Mouse (Mus musculus) liver, embryonic 11.5 days (tissue): Measurements from ENCODE around the gene Mecr. TPM values are rescaled to one million over a fixed set of nuclear protein-coding genes. Genes with fewer than 3 reads are reported as not detected.
A peak's percentile ranks its signal among the peaks of the same experiment; 100 is the strongest.

ENCODE experiments used
- ATAC-seq: fragments of 200-750 bp; cut with Nextera tagmentation; replicated peaks from 2 replicates; pipeline ENCODE4 v1.8.0; 2017; ENCODE audit warnings: moderate number of reproducible peaks, mild to moderate bottlenecking, moderate TSS enrichment, moderate library complexity; ENCODE audit not compliant: low FRiP score
- DNase-seq: peaks from one replicate; pipeline ENCODE4 v3.0.0-alpha.2; 2017; ENCODE audit warnings: low spot score
- H3K27ac ChIP-seq: fragments of 300-500 bp; sonication (generic); 2 replicates; pipeline ENCODE4 v1.5.1; 2014; ENCODE audit warnings: mild to moderate bottlenecking, low read depth, low read length, control low read depth
- H3K27me3 ChIP-seq: fragments of 300-500 bp; sonication (generic); replicated peaks from 2 replicates; pipeline ENCODE4 v1.6.1; 2014; ENCODE audit warnings: low read length, mixed read lengths; ENCODE audit not compliant: control insufficient read depth, insufficient read depth
- H3K36me3 ChIP-seq: fragments of 300-500 bp; sonication (generic); 2 replicates; pipeline ENCODE4 v1.6.1; 2014; ENCODE audit warnings: mild to moderate bottlenecking, low read length, moderate library complexity, mixed read lengths; ENCODE audit not compliant: control insufficient read depth, insufficient read depth
- H3K4me1 ChIP-seq: fragments of 300-500 bp; sonication (generic); replicated peaks from 2 replicates; pipeline ENCODE4 v1.6.1; 2014; ENCODE audit warnings: low read length, mixed read lengths; ENCODE audit not compliant: control insufficient read depth, insufficient read depth
- H3K4me2 ChIP-seq: fragments of 300-500 bp; sonication (generic); 2 replicates; pipeline ENCODE4 v1.6.1; 2014; ENCODE audit warnings: mild to moderate bottlenecking, control low read depth, moderate library complexity
- H3K4me3 ChIP-seq: fragments of 300-500 bp; sonication (generic); 2 replicates; pipeline ENCODE4 v1.5.1; 2014; ENCODE audit warnings: low read depth, low read length, control low read depth
- H3K9ac ChIP-seq: fragments of 300-500 bp; sonication (generic); 2 replicates; pipeline ENCODE4 v1.6.1; 2014; ENCODE audit warnings: low read depth, low read length, control low read depth
- H3K9me3 ChIP-seq: fragments of 300-500 bp; sonication (generic); 2 replicates; pipeline ENCODE4 v1.6.1; 2016; ENCODE audit warnings: low read length, inconsistent platforms, mixed read lengths; ENCODE audit not compliant: control insufficient read depth
- WGBS: fragments of 180-500 bp; shearing (Covaris S2); extraction: QIAGEN DNeasy Blood & Tissue Kit; methylation state at CpG from one replicate; pipeline ENCODE4 v1.1.7; 2014; 5-methylcytosine and 5-hydroxymethylcytosine counted together
- polyA plus RNA-seq: library from polyadenylated mRNA; unstranded; fragments of >200 nt; fragmentation: Nextera tagmentation; extraction: Ambion mirVana; gene quantifications from 2 replicates; pipeline ENCODE4 v1.2.1, GENCODE M21; 2014

Mecr gene
- polyA plus RNA-seq, 1 experiment from 2014 or later, result 64.4 TPM

- Histone ChIP-seq H3K27me3 (no peaks in the 10 kb centered on the region), H3K27ac (no peak overlapping the region), H3K4me2 (no peak overlapping the region), H3K4me3 (no peak overlapping the region), H3K4me1 (0 out of 2 replicates have a peak, but pooled peaks cover 3% of the 10 kb centered on the region), H3K36me3 (no peaks in the 10 kb centered on the region), H3K9ac (no peak overlapping the region), H3K9me3 (no peaks in the 10 kb centered on the region)
- ATAC-seq (no peak), DNase-seq (no peak)
- 81% methylated on average over 7 of the region's 7 CpGs for WGBS
Observed at GRCm38 (mm10) chr4:131813798-131814197, 29.5 kb upstream of the Mecr start.

- Histone ChIP-seq H3K4me1 (0 out of 2 replicates have a peak, but pooled peaks cover 3% of the 10 kb centered on the region), H3K9me3 (no peaks in the 10 kb centered on the region), H3K4me2 (no peak overlapping the region), H3K36me3 (no peaks in the 10 kb centered on the region), H3K27me3 (peaks cover 7% of the 10 kb centered on the region), H3K4me3 (no peak overlapping the region), H3K27ac (no peak overlapping the region), H3K9ac (no peak overlapping the region)
- 82% methylated on average over 10 of the region's 10 CpGs for WGBS
- no peak for DNase-seq
- ATAC-seq, result no peak
Observed at GRCm38 (mm10) chr4:131814869-131815268, 28.4 kb upstream of the Mecr start.

GRCm38 (mm10) chr4:131815774-131816173 lies 27.5 kb upstream of the Mecr start:
- no peak overlapping the region for H3K4me3 ChIP-seq
- ATAC-seq, result peak; percentile 84
- no peaks in the 10 kb centered on the region for H3K9me3 ChIP-seq
- no peaks in the 10 kb centered on the region for H3K36me3 ChIP-seq
- H3K4me2 ChIP-seq, result no peak overlapping the region
- H3K27me3 ChIP-seq, result peaks cover 12% of the 10 kb centered on the region
- no peak overlapping the region for H3K27ac ChIP-seq
- WGBS, result 67% methylated on average over 10 of the region's 10 CpGs
- no peak overlapping the region for H3K9ac ChIP-seq
- H3K4me1 ChIP-seq, result 0 out of 2 replicates have a peak, but pooled peaks cover 3% of the 10 kb centered on the region
- no peak for DNase-seq

GRCm38 (mm10) chr4:131818926-131819325 lies 24.3 kb upstream of the Mecr start:
- DNase-seq, result no peak
- no peak overlapping the region for H3K27ac ChIP-seq
- ATAC-seq, result no peak
- no peak overlapping the region for H3K4me3 ChIP-seq
- no peaks in the 10 kb centered on the region for H3K9me3 ChIP-seq
- H3K9ac ChIP-seq, result no peak overlapping the region
- 52% methylated on average over 23 of the region's 23 CpGs for WGBS
- no peak overlapping the region for H3K4me2 ChIP-seq
- H3K27me3 ChIP-seq, result peaks cover 14% of the 10 kb centered on the region
- H3K36me3 ChIP-seq, result no peaks in the 10 kb centered on the region
- peaks cover 3% of the 10 kb centered on the region; the same call in 1 of the 2 replicates for H3K4me1 ChIP-seq

- Histone ChIP-seq H3K9ac (no peak overlapping the region), H3K36me3 (no peaks in the 10 kb centered on the region), H3K9me3 (no peaks in the 10 kb centered on the region), H3K27ac (no peak overlapping the region), H3K27me3 (peaks cover 14% of the 10 kb centered on the region), H3K4me1 (peaks cover 1% of the 10 kb centered on the region; the same call in 1 of the 2 replicates), H3K4me2 (no peak overlapping the region), H3K4me3 (no peak overlapping the region)
- ATAC-seq (no peak), DNase-seq (no peak)
- 58% methylated on average over 16 of the region's 16 CpGs for WGBS
Observed at GRCm38 (mm10) chr4:131821161-131821731, 22.0 kb upstream of the Mecr start.

- no peak overlapping the region for H3K9ac ChIP-seq
- no peaks in the 10 kb centered on the region for H3K36me3 ChIP-seq
- peaks cover 14% of the 10 kb centered on the region for H3K27me3 ChIP-seq
- H3K4me2 ChIP-seq, result no peak overlapping the region
- H3K4me3 ChIP-seq, result no peak overlapping the region
- H3K9me3 ChIP-seq, result no peaks in the 10 kb centered on the region
- 0 out of 2 replicates have a peak, but pooled peaks have one; percentile 35 for ATAC-seq
- no peak overlapping the region for H3K27ac ChIP-seq
- DNase-seq, result no peak
- 76% methylated on average over 3 of the region's 3 CpGs for WGBS
- H3K4me1 ChIP-seq, result peaks cover 4% of the 10 kb centered on the region; the same call in 1 of the 2 replicates
Observed at GRCm38 (mm10) chr4:131822583-131822982, 20.7 kb upstream of the Mecr start.

GRCm38 (mm10) chr4:131824939-131825338 lies 18.3 kb upstream of the Mecr start:
- ATAC-seq (no peak), DNase-seq (no peak)
- H3K9me3 ChIP-seq, result no peaks in the 10 kb centered on the region
- WGBS, result 68% methylated on average over 3 of the region's 3 CpGs
- peaks cover 17% of the 10 kb centered on the region for H3K4me1 ChIP-seq
- no peak overlapping the region for H3K4me2 ChIP-seq
- no peak overlapping the region for H3K9ac ChIP-seq
- peaks cover 7% of the 10 kb centered on the region; the same call in 1 of the 2 replicates for H3K27me3 ChIP-seq
- no peak overlapping the region for H3K4me3 ChIP-seq
- no peaks in the 10 kb centered on the region for H3K36me3 ChIP-seq
- H3K27ac ChIP-seq, result no peak overlapping the region

- Histone ChIP-seq H3K36me3 (no peaks in the 10 kb centered on the region), H3K4me2 (no peak overlapping the region), H3K4me1 (peaks cover 25% of the 10 kb centered on the region), H3K4me3 (no peak overlapping the region), H3K9ac (no peak overlapping the region), H3K27me3 (0 out of 2 replicates have a peak, but pooled peaks cover 3% of the 10 kb centered on the region), H3K27ac (no peak overlapping the region), H3K9me3 (no peaks in the 10 kb centered on the region)
- 30% methylated on average over 8 of the region's 8 CpGs for WGBS
- ATAC-seq, result 0 out of 2 replicates have a peak, but pooled peaks have one; percentile 29
- peak; percentile 48 for DNase-seq
Observed at GRCm38 (mm10) chr4:131825830-131826229, 17.4 kb upstream of the Mecr start.

- Histone ChIP-seq H3K4me1 (peaks cover 27% of the 10 kb centered on the region), H3K4me2 (no peak overlapping the region), H3K9ac (no peak overlapping the region), H3K36me3 (no peaks in the 10 kb centered on the region), H3K9me3 (no peaks in the 10 kb centered on the region), H3K27ac (no peak overlapping the region), H3K27me3 (no peaks in the 10 kb centered on the region), H3K4me3 (no peak overlapping the region)
- 17% methylated on average over 6 of the region's 6 CpGs for WGBS
- DNase-seq, result no peak
- ATAC-seq, result no peak
Observed at GRCm38 (mm10) chr4:131826905-131827304, 16.4 kb upstream of the Mecr start.
